Mouse (Mus musculus) forebrain, postnatal 0 days (tissue): ENCODE data around the gene Amfr. TPM values are rescaled to one million over a fixed set of nuclear protein-coding genes. Genes with fewer than 3 reads are reported as not detected.
"Not testable (repeated sequence)": the region's sequence is repeated elsewhere in the genome, so short reads cannot be mapped to it uniquely, and the experiment has no call there.

Source experiments
- ATAC-seq: fragments of 200-750 bp; cut with Nextera tagmentation; 2 replicates; pipeline ENCODE4 v1.8.0; 2017; ENCODE audit warnings: mild to moderate bottlenecking, moderate library complexity
- DNase-seq: peaks from one replicate; pipeline ENCODE4 v3.0.0-alpha.2; 2015
- H3K27ac ChIP-seq: fragments of 300-500 bp; sonication (generic); 2 replicates; pipeline ENCODE4 v1.5.1; 2014; ENCODE audit warnings: low read depth, mild to moderate bottlenecking, antibody characterized with exemption, low read length, moderate library complexity, mixed read lengths
- H3K27me3 ChIP-seq: fragments of 300-500 bp; sonication (generic); 2 replicates; pipeline ENCODE4 v1.6.1; 2014; ENCODE audit warnings: mild to moderate bottlenecking, low read length, mixed read lengths; ENCODE audit not compliant: insufficient read depth
- H3K36me3 ChIP-seq: fragments of 300-500 bp; sonication (generic); 2 replicates; pipeline ENCODE4 v1.6.1; 2014; ENCODE audit warnings: mild to moderate bottlenecking, moderate library complexity; ENCODE audit not compliant: insufficient read depth
- H3K4me1 ChIP-seq: fragments of 300-500 bp; sonication (generic); 2 replicates; pipeline ENCODE4 v1.6.1; 2014; ENCODE audit warnings: antibody characterized with exemption; ENCODE audit not compliant: insufficient read depth
- H3K4me2 ChIP-seq: fragments of 300-500 bp; sonication (generic); 2 replicates; pipeline ENCODE4 v1.6.1; 2014; ENCODE audit warnings: low read depth, mild to moderate bottlenecking, moderate library complexity
- H3K4me3 ChIP-seq: fragments of 300-500 bp; sonication (generic); 2 replicates; pipeline ENCODE4 v1.5.1; 2014; ENCODE audit warnings: low read depth, low read length, mixed read lengths
- H3K9ac ChIP-seq: fragments of 300-500 bp; sonication (generic); 2 replicates; pipeline ENCODE4 v1.6.1; 2014; ENCODE audit warnings: mild to moderate bottlenecking
- H3K9me3 ChIP-seq: fragments of 300-500 bp; sonication (generic); 2 replicates; pipeline ENCODE4 v1.6.1; 2016; ENCODE audit warnings: low read length
- CTCF ChIP-seq: sonication (generic); IDR thresholded peaks from 2 replicates; pipeline ENCODE4 v1.5.1; 2016; ENCODE audit warnings: antibody characterized with exemption, control low read depth, low read depth
- WGBS: fragments of 180-500 bp; shearing (Covaris S2); extraction: QIAGEN DNeasy Blood & Tissue Kit; methylation state at CpG from one replicate; pipeline ENCODE4 v1.1.7; 2014; 5-methylcytosine and 5-hydroxymethylcytosine counted together
- polyA plus RNA-seq: library from polyadenylated mRNA; unstranded; fragments of >200 nt; fragmentation: Nextera tagmentation; extraction: Ambion mirVana; gene quantifications from 2 replicates; pipeline ENCODE4 v1.2.1, GENCODE M21; 2015
- total RNA-seq: library from RNA; depleted of rRNA; stranded (reverse); fragments of >200 nt; gene quantifications from 2 replicates; pipeline ENCODE4 v1.2.3, GENCODE M21; 2014; rRNA removed

Amfr gene
- total RNA-seq (163 and 217 TPM in 2 replicates), polyA plus RNA-seq (82.8 and 90.2 TPM in 2 replicates)

- WGBS, result under 1% methylated on average over 72 of the region's 130 CpGs
Observed at GRCm38 (mm10) chr8:94012013-94012951, at the start of gene Amfr. Gene Amfr, minus strand, starts transcription at chr8:94012842.

GRCm38 (mm10) chr8:94057157-94057854 is 44.7 kb upstream of the Amfr start:
- Histone ChIP-seq H3K27me3 (no peaks in the 10 kb centered on the region), H3K36me3 (peaks cover 57% of the 10 kb centered on the region), H3K27ac (no peak overlapping the region), H3K4me2 (no peak overlapping the region), H3K4me1 (no peaks in the 10 kb centered on the region), H3K4me3 (no peak overlapping the region), H3K9me3 (no peaks in the 10 kb centered on the region), H3K9ac (no peak overlapping the region)
- ATAC-seq, result 0 out of 2 replicates have a peak, but pooled peaks have one; percentile 29
- WGBS, result 68% methylated on average over 6 of the region's 6 CpGs
- peak; percentile 79 for DNase-seq
- peak; percentile 85 for TF ChIP-seq CTCF

More at GRCm38 (mm10) chr8:94012013-94012951, at the start of gene Amfr:
- Histone ChIP-seq H3K27ac (peak within 1 kb of the TSS; percentile 95), H3K9ac (peak within 1 kb of the TSS; percentile 96), H3K27me3 (no peaks in the 10 kb centered on the region), H3K36me3 (no peaks in the 10 kb centered on the region), H3K4me1 (peaks cover 13% of the 10 kb centered on the region; the same call in 1 of the 2 replicates), H3K4me3 (peak within 1 kb of the TSS; percentile 93), H3K4me2 (peak within 1 kb of the TSS; percentile 81), H3K9me3 (no peaks in the 10 kb centered on the region)
- ATAC-seq (peak; percentile 97), DNase-seq (peak; percentile 84)
- TF ChIP-seq CTCF, result peak; percentile 10; the same call in 1 of the 2 replicates

GRCm38 (mm10) chr8:94052696-94053095 is 40.1 kb upstream of the Amfr start:
- Histone ChIP-seq H3K27me3 (no peaks in the 10 kb centered on the region), H3K9ac (no peak overlapping the region), H3K9me3 (no peaks in the 10 kb centered on the region), H3K4me1 (no peaks in the 10 kb centered on the region), H3K36me3 (peaks cover 34% of the 10 kb centered on the region), H3K27ac (no peak overlapping the region), H3K4me3 (no peak overlapping the region), H3K4me2 (no peak overlapping the region)
- WGBS, result 86% methylated on average over 12 of the region's 12 CpGs
- ATAC-seq (no peak), DNase-seq (no peak)
- no peak for TF ChIP-seq CTCF

GRCm38 (mm10) chr8:94047845-94048244 is 35.2 kb upstream of the Amfr start:
- Histone ChIP-seq H3K27me3 (no peaks in the 10 kb centered on the region), H3K27ac (no peak overlapping the region), H3K9ac (no peak overlapping the region), H3K4me3 (no peak overlapping the region), H3K36me3 (0 out of 2 replicates have a peak, but pooled peaks cover 7% of the 10 kb centered on the region), H3K9me3 (no peaks in the 10 kb centered on the region), H3K4me2 (no peak overlapping the region), H3K4me1 (no peaks in the 10 kb centered on the region)
- ATAC-seq (no peak), DNase-seq (peak; percentile 14)
- no peak for TF ChIP-seq CTCF
- WGBS, result 54% methylated on average over 2 of the region's 2 CpGs

- 5% methylated on average over 15 of the region's 15 CpGs for WGBS
- ATAC-seq, result no peak
- peaks cover 9% of the 10 kb centered on the region; the same call in 1 of the 2 replicates for H3K36me3 ChIP-seq
Observed at GRCm38 (mm10) chr8:94037806-94038205, 25.2 kb upstream of the Amfr start.

GRCm38 (mm10) chr8:94036944-94037524 is 24.4 kb upstream of the Amfr start, which contains the start of the genes Nudt21 and Ogfod1:
Gene Nudt21, minus strand, starts transcription at chr8:94037031.
Gene Ogfod1, plus strand, starts transcription at chr8:94037198.
- Histone ChIP-seq H3K36me3 (peaks cover 9% of the 10 kb centered on the region; the same call in 1 of the 2 replicates), H3K4me1 (peaks cover 13% of the 10 kb centered on the region), H3K9me3 (no peaks in the 10 kb centered on the region), H3K27ac (peak within 1 kb of the TSS; percentile 73), H3K4me3 (peak within 1 kb of the TSS; percentile 88), H3K9ac (peak within 1 kb of the TSS; percentile 71), H3K27me3 (no peaks in the 10 kb centered on the region), H3K4me2 (peak within 1 kb of the TSS; percentile 76)
- ATAC-seq (peak; percentile 99), DNase-seq (peak; percentile 100)
- WGBS, result under 1% methylated on average over 36 of the region's 41 CpGs
- no peak for TF ChIP-seq CTCF

More at GRCm38 (mm10) chr8:94037806-94038205, 25.2 kb upstream of the Amfr start:
- no peak overlapping the region for H3K27ac ChIP-seq
- H3K9ac ChIP-seq, result peak overlapping the region; percentile 71
- H3K4me3 ChIP-seq, result peak overlapping the region; percentile 88
- peaks cover 13% of the 10 kb centered on the region for H3K4me1 ChIP-seq
- peak overlapping the region; percentile 76 for H3K4me2 ChIP-seq
- no peaks in the 10 kb centered on the region for H3K9me3 ChIP-seq
- TF ChIP-seq CTCF, result no peak
- DNase-seq, result peak; percentile 32
- no peaks in the 10 kb centered on the region for H3K27me3 ChIP-seq

- under 1% methylated on average over 20 of the region's 32 CpGs for WGBS
- peak; percentile 82 for ATAC-seq
Observed at GRCm38 (mm10) chr8:94036541-94036940, 23.9 kb upstream of the Amfr start.

More at GRCm38 (mm10) chr8:94036541-94036940, 23.9 kb upstream of the Amfr start:
- Histone ChIP-seq H3K27ac (peak overlapping the region; percentile 73), H3K9ac (peak overlapping the region; percentile 71), H3K4me3 (peak overlapping the region; percentile 88), H3K4me1 (peaks cover 13% of the 10 kb centered on the region), H3K4me2 (peak overlapping the region; percentile 71)
- not testable (repeated sequence) for H3K9me3 ChIP-seq, H3K36me3 ChIP-seq, H3K27me3 ChIP-seq
- peak; percentile 76 for DNase-seq
